Mouse (Mus musculus) layer of hippocampus, postnatal 25 days (tissue): ENCODE measurements around the gene Mthfs. TPM values are rescaled to one million over a fixed set of nuclear protein-coding genes. Genes with fewer than 3 reads are reported as not detected.
"Not testable (repeated sequence)": the region's sequence is repeated elsewhere in the genome, so short reads cannot be mapped to it uniquely, and the experiment has no call there.

ENCODE experiments used
- DNase-seq, 2 experiments: peaks; one replicate each; pipeline ENCODE4 v3.0.0; 2022; ENCODE audit warnings: mixed read lengths in 2 of 2, low spot score in 1 of 2; ENCODE audit errors: extremely low spot score in 1 of 2
- total RNA-seq, 2 experiments: library from RNA; stranded (reverse); gene quantifications; 2 replicates each; pipeline ENCODE4 v1.2.3; 2021

The Mthfs gene
- total RNA-seq, 2 experiments from 2014 or later = 29.0 to 37.9 TPM

- DNase-seq = not testable (repeated sequence)
Measured at GRCm38 (mm10) chr9:89238976-89239505, 28.6 kb downstream of the Mthfs start.

GRCm38 (mm10) chr9:89240516-89241019, 30.1 kb downstream of the Mthfs start:
- DNase-seq = not testable (repeated sequence)

- no peak for DNase-seq
Measured at GRCm38 (mm10) chr9:89253400-89253799, 42.9 kb downstream of the Mthfs start.

- DNase-seq = no peak
Measured at GRCm38 (mm10) chr9:89256556-89257335, 46.3 kb downstream of the Mthfs start.

GRCm38 (mm10) chr9:89263968-89264367, 53.5 kb downstream of the Mthfs start:
- DNase-seq = no peak

GRCm38 (mm10) chr9:89264571-89264970, 54.1 kb downstream of the Mthfs start:
- no peak for DNase-seq

GRCm38 (mm10) chr9:89267093-89267492, 56.6 kb downstream of the Mthfs start:
- DNase-seq = no peak

- no peak for DNase-seq
Measured at GRCm38 (mm10) chr9:89267572-89267971, 57.1 kb downstream of the Mthfs start.

GRCm38 (mm10) chr9:89270376-89270775, 59.9 kb downstream of the Mthfs start:
- DNase-seq = no peak

GRCm38 (mm10) chr9:89273766-89274165, 63.3 kb downstream of the Mthfs start:
- DNase-seq = no peak

GRCm38 (mm10) chr9:89278207-89278606, 67.7 kb downstream of the Mthfs start:
- DNase-seq = no peak

GRCm38 (mm10) chr9:89282374-89283068, 72.0 kb downstream of the Mthfs start:
- DNase-seq = no peak

GRCm38 (mm10) chr9:89288037-89288436, 77.6 kb downstream of the Mthfs start:
- DNase-seq = no peak

GRCm38 (mm10) chr9:89293364-89293763, 82.9 kb downstream of the Mthfs start:
- no peak for DNase-seq

- DNase-seq = no peak
Measured at GRCm38 (mm10) chr9:89294121-89294520, 83.6 kb downstream of the Mthfs start.

GRCm38 (mm10) chr9:89305637-89306036, 95.2 kb downstream of the Mthfs start:
- DNase-seq = no peak

- DNase-seq = no peak
Measured at GRCm38 (mm10) chr9:89308357-89309194, 98.1 kb downstream of the Mthfs start.

- DNase-seq = no peak
Measured at GRCm38 (mm10) chr9:89309195-89309535, 98.7 kb downstream of the Mthfs start.

- DNase-seq = no peak
Measured at GRCm38 (mm10) chr9:89311649-89312048, 101.2 kb downstream of the Mthfs start.

GRCm38 (mm10) chr9:89373731-89374130, 163.3 kb downstream of the Mthfs start:
- DNase-seq = no peak

GRCm38 (mm10) chr9:89374650-89375049, 164.2 kb downstream of the Mthfs start:
- DNase-seq = no peak
